Mouse (Mus musculus) CH12.LX (cell line): ENCODE results near the gene Son.

Experiments used
- CTCF ChIP-seq, 2 experiments: IDR thresholded peaks in 1 of 2; conservative IDR thresholded peaks in 1 of 2; 2 replicates each; pipeline ENCODE4 v1.5.1; 2011 to 2012; ENCODE audit warnings: low read depth in 2 of 2, low read length in 2 of 2, improper control_type of control experiment in 1 of 2, inconsistent platforms in 1 of 2, mild to moderate bottlenecking in 1 of 2, moderate library complexity in 1 of 2
- POLR2A ChIP-seq: IDR thresholded peaks from 2 replicates; pipeline ENCODE4 v1.6.1; 2011; ENCODE audit warnings: low read depth, mild to moderate bottlenecking, improper control_type of control experiment, low read length

DNA sequence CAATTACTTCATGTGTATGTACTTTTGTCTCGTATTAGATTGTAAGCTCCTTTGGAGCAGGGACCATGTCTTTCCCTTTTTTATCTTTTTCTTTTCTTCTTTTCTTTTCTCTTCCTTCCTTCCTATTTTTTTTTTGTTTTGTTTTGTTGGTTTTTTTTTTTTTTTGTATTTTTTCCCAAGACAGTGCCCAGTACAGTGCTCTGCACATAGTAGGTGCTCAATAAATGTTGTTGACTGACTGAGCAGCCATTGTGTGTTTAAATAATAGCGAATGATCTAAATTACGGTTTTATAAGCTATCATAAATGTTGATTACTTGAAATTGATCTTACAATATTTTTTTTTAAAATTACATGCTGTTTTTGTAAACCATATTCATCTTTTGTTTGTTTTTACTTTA, 16.5 kb downstream of the Son start:
- TF ChIP-seq POLR2A (no peak), CTCF (conservative IDR thresholded peaks at IDR 0.05 in 1 of 2, IDR thresholded peaks at IDR 0.05 in 1 of 2; ENCODE audit: low read depth in 2 of 2, low read length in 2 of 2) (no peak)
